Mouse (Mus musculus) testis, postnatal 14 days (tissue): Measurements from ENCODE around the gene Rab24.
A peak's percentile ranks its signal among the peaks of the same experiment; 100 is the strongest.

Experiments used
- DNase-seq: peaks from one replicate; pipeline ENCODE4 v3.0.0; 2021; ENCODE audit warnings: low spot score

Gene Rab24

GRCm38 (mm10) chr13:55321434-55322129 lies at the start of gene Rab24:
Gene Rab24 (minus strand): TSS chr13:55321946.
- DNase-seq, result peak; percentile 88

- no peak for DNase-seq
These were observed 49.4 kb upstream of the Rab24 start for GRCm38 (mm10) chr13:55371007-55371681.

GRCm38 (mm10) chr13:55370234-55370633 lies 48.5 kb upstream of the Rab24 start:
- DNase-seq, result no peak

- no peak for DNase-seq
These were observed 47.9 kb upstream of the Rab24 start, which contains the start of gene Rgs14 for GRCm38 (mm10) chr13:55369531-55370114. Gene Rgs14 (plus strand): TSS chr13:55369732.

GRCm38 (mm10) chr13:55368401-55368800 lies 46.7 kb upstream of the Rab24 start:
- DNase-seq, result no peak

- peak; percentile 97 for DNase-seq
These were observed 40.8 kb upstream of the Rab24 start, which contains the start of gene Lman2 for GRCm38 (mm10) chr13:55362453-55363060. Gene Lman2 (minus strand): TSS chr13:55362783.

- DNase-seq, result no peak
These were observed 40.3 kb upstream of the Rab24 start for GRCm38 (mm10) chr13:55361974-55362452.

GRCm38 (mm10) chr13:55361145-55361544 lies 39.4 kb upstream of the Rab24 start:
- DNase-seq, result no peak

GRCm38 (mm10) chr13:55346745-55347144 lies 25.0 kb upstream of the Rab24 start:
- no peak for DNase-seq

- no peak for DNase-seq
These were observed 22.5 kb upstream of the Rab24 start for GRCm38 (mm10) chr13:55344286-55344685.

- DNase-seq, result no peak
These were observed 20.7 kb upstream of the Rab24 start for GRCm38 (mm10) chr13:55342469-55342868.

GRCm38 (mm10) chr13:55339259-55339658 lies 17.5 kb upstream of the Rab24 start:
- DNase-seq, result no peak

- no peak for DNase-seq
These were observed 16.6 kb upstream of the Rab24 start for GRCm38 (mm10) chr13:55338131-55339054.

GRCm38 (mm10) chr13:55337341-55337975 lies 15.7 kb upstream of the Rab24 start:
- DNase-seq, result no peak

- no peak for DNase-seq
These were observed 14.0 kb upstream of the Rab24 start for GRCm38 (mm10) chr13:55335701-55336100.

- DNase-seq, result no peak
These were observed 10.6 kb upstream of the Rab24 start for GRCm38 (mm10) chr13:55332331-55332730.

GRCm38 (mm10) chr13:55330567-55331400 lies 9.0 kb upstream of the Rab24 start:
- DNase-seq, result peak; percentile 65

- peak; percentile 78 for DNase-seq
These were observed 8.2 kb upstream of the Rab24 start, which contains the start of gene Mxd3 for GRCm38 (mm10) chr13:55329683-55330566. Gene Mxd3 (minus strand): TSS chr13:55329823.
